Mouse (Mus musculus): ENCODE measurements at regions not wholly inside any gene's neighbourhood (a gene's known extent, or its start where the extent isn't known, plus 50 kb on each side); places are given as distances from the start of the nearest gene placed in this dataset.

DNA sequence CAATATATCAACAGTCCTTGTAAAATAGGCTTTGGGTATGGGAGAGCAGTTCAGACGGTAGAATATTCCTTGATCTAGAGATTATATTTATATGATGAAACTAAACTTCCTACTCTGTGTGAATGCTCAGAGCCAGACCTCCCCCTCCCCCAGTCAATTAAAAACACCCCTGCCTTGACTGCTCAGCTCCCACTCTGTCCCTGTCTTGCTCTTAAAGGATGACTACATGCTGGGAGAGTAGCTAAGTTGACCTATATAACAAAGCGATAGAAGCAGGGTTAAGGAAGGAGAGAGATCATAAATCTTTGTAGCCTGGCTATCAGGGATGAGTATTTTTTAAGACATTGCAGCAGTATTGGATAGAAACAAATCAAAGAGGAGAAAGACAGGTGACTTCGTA is 875.4 kb upstream of the Gm7489 start:
- Histone ChIP-seq H3K27me3 (ENCODE audit: control insufficient read depth, insufficient read depth, low read length) (no peaks in the 10 kb centered on the region), H3K9ac (ENCODE audit: low read length) (no peak overlapping the region), H3K4me1 (ENCODE audit: control insufficient read depth, insufficient read depth, low read length) (no peaks in the 10 kb centered on the region), H3K27ac (ENCODE audit: low read length) (no peak overlapping the region), H3K4me3 (ENCODE audit: low read length) (no peak overlapping the region), H3K36me3 (ENCODE audit: control insufficient read depth, insufficient read depth) (no peaks in the 10 kb centered on the region), H3K9me3 (replicated peaks; ENCODE audit: control insufficient read depth, low read length) (no peaks in the 10 kb centered on the region), H3K4me2 (ENCODE audit: low read depth, low read length) (no peak overlapping the region)
- ATAC-seq (replicated peaks; ENCODE audit: extremely low read depth, insufficient read depth, low FRiP score), result no peak
- WGBS, result 79% methylated on average over 3 of the region's 3 CpGs

Measured in heart, embryonic 16.5 days (tissue).